Mouse (Mus musculus): ENCODE results near the gene Nfkb2.

GRCm38 (mm10) chr19:46303251-46304215, 587 bp upstream of the Nfkb2 start:
- TF ChIP-seq CTCF (IDR thresholded peaks at IDR 0.05; ENCODE audit: control insufficient read depth, insufficient read depth, low read length) (no peak), POLR2A (IDR thresholded peaks at IDR 0.05; ENCODE audit: borderline replicate concordance, control insufficient read depth, low read depth, low read length) (no peak)
